Comparison of ENCODE assay signal across 14 mouse cellular contexts in genomic region chr2:129933578-129933977, GRCm38 (mm10).
"Had no signal": no experiment of that assay in that cellular context is flagged by ENCODE, and none has a peak within 500 bp of the region (broad histone marks: within the 10 kb centered on the region; RNA-seq: fewer than 3 reads in every experiment).

No protein-coding gene starts in this region.

- H3K27me3 ChIP-seq: limb, embryonic 13.5 days; liver, embryonic 13.5 days had no signal

- H3K36me3 ChIP-seq: limb, embryonic 13.5 days; liver, embryonic 13.5 days had no signal

- H3K4me2 ChIP-seq: limb, embryonic 13.5 days; liver, embryonic 13.5 days; midbrain, embryonic 11.5 days had no signal

- H3K4me3 ChIP-seq: limb, embryonic 13.5 days; liver, embryonic 13.5 days had no signal

- DNase-seq: kidney, adult 8-10 months; kidney, postnatal 36 days; left cerebral cortex, postnatal 4 days; liver, embryonic 13.5 days; lung, adult 2 months; lung, postnatal 14 days; lung, postnatal 4 days; midbrain, embryonic 14.5 days; thymus, adult 18-20 months; thymus, postnatal 14 days; thymus, postnatal 4 days had no signal

- H3K9me3 ChIP-seq: limb, embryonic 13.5 days; liver, embryonic 13.5 days had no signal

- H3K4me1 ChIP-seq: limb, embryonic 13.5 days; liver, embryonic 13.5 days had no signal

- H3K27ac ChIP-seq: kidney, postnatal 0 days; limb, embryonic 13.5 days; liver, embryonic 13.5 days had no signal

- H3K9ac ChIP-seq: limb, embryonic 13.5 days; liver, embryonic 13.5 days had no signal
